Mouse (Mus musculus): ENCODE measurements around the gene B230217C12Rik. TPM values are rescaled to one million over a fixed set of nuclear protein-coding genes. Genes with fewer than 3 reads are reported as not detected.

Gene B230217C12Rik
- total RNA-seq, 2 experiments from 2014 or later = 0.84 to 1.0 TPM

Other genes with a start within 250 kb of the B230217C12Rik start
- gene Epop, start 211.1 kb upstream of the B230217C12Rik start, total RNA-seq (2021) = 1 to 10 TPM in 1 of 2 experiments, under 1 TPM in 1; 0.57 to 1.0 TPM
- gene Mllt6, start 177.4 kb upstream of the B230217C12Rik start, total RNA-seq (2021) = 10 to 100 TPM; 55.8 to 61.7 TPM
- 100 to 1,000 TPM; 120 TPM for gene Cisd3, start 155.0 kb upstream of the B230217C12Rik start, total RNA-seq (2021)
- 10 to 100 TPM; 21.4 to 21.7 TPM for gene Pcgf2, start 140.3 kb upstream of the B230217C12Rik start, total RNA-seq (2021)
- gene Psmb3, start 137.4 kb upstream of the B230217C12Rik start, total RNA-seq (2021) = 100 to 1,000 TPM; 184 to 186 TPM
- gene Pip4k2b, start 96.1 kb upstream of the B230217C12Rik start, total RNA-seq (2021) = 10 to 100 TPM; 19.4 to 26.7 TPM
- gene Cwc25, start 74.2 kb upstream of the B230217C12Rik start, total RNA-seq (2021) = 10 to 100 TPM; 10.8 to 11.8 TPM
- not detected for gene 1700001P01Rik, start 64.9 kb upstream of the B230217C12Rik start, total RNA-seq (2021)
- gene Rpl23, start 58.3 kb upstream of the B230217C12Rik start, total RNA-seq (2021) = 100 to 1,000 TPM; 677 to 703 TPM
- gene Lasp1, start 41.8 kb upstream of the B230217C12Rik start, total RNA-seq (2021) = 10 to 100 TPM; 74.9 to 76.4 TPM
- gene Fbxo47, start 43.4 kb downstream of the B230217C12Rik start, total RNA-seq (2021) = under 1 TPM; 0.55 to 0.69 TPM
- gene Plxdc1, start 145.7 kb downstream of the B230217C12Rik start, total RNA-seq (2021) = 1 to 10 TPM; 4.8 to 6.9 TPM
- 1 to 10 TPM; 1.6 to 1.7 TPM for gene Arl5c, start 155.4 kb downstream of the B230217C12Rik start, total RNA-seq (2021)
- gene Cacnb1, start 182.3 kb downstream of the B230217C12Rik start, total RNA-seq (2021) = 1 to 10 TPM; 7.4 to 8.0 TPM
- gene Rpl19, start 185.9 kb downstream of the B230217C12Rik start, total RNA-seq (2021) = 100 to 1,000 TPM; 713 to 718 TPM
- gene Stac2, start 212.7 kb downstream of the B230217C12Rik start, total RNA-seq (2021) = under 1 TPM; 0.31 to 0.42 TPM

Measured in heart, postnatal 10 days (tissue).